Mouse (Mus musculus) adrenal gland, postnatal 10 days (tissue): ENCODE measurements at regions not wholly inside any gene's neighbourhood (a gene's known extent, or its start where the extent isn't known, plus 50 kb on each side); places are given as distances from the start of the nearest gene placed in this dataset.
"Not testable (repeated sequence)": the region's sequence is repeated elsewhere in the genome, so short reads cannot be mapped to it uniquely, and the experiment has no call there.

ENCODE experiments used
- DNase-seq: peaks from one replicate; pipeline ENCODE4 v3.0.0; 2021; ENCODE audit warnings: mixed read lengths

GRCm38 (mm10) chr6:25101761-25102160 is 145.7 kb upstream of the Tmem229a start:
- DNase-seq: no peak

- DNase-seq: no peak
These were observed 131.1 kb upstream of the Tmem229a start for GRCm38 (mm10) chr6:25087167-25087566.

GRCm38 (mm10) chr6:25085871-25086270 is 129.8 kb upstream of the Tmem229a start:
- no peak for DNase-seq

- DNase-seq: not testable (repeated sequence)
These were observed 129.2 kb upstream of the Tmem229a start for GRCm38 (mm10) chr6:25085296-25085695.

GRCm38 (mm10) chr6:25065913-25066312 is 109.8 kb upstream of the Tmem229a start:
- no peak for DNase-seq

- no peak for DNase-seq
These were observed 76.9 kb upstream of the Tmem229a start for GRCm38 (mm10) chr6:25032878-25033509.

- DNase-seq: no peak
These were observed 70.9 kb upstream of the Tmem229a start for GRCm38 (mm10) chr6:25026953-25027352.

- DNase-seq: peak; percentile 27
These were observed 64.1 kb upstream of the Tmem229a start for GRCm38 (mm10) chr6:25020005-25020772.

GRCm38 (mm10) chr6:25013288-25013606 is 57.1 kb upstream of the Tmem229a start:
- DNase-seq: no peak

GRCm38 (mm10) chr6:25012376-25013287 is 56.5 kb upstream of the Tmem229a start:
- DNase-seq: no peak

- DNase-seq: not testable (repeated sequence)
These were observed 52.8 kb upstream of the Tmem229a start for GRCm38 (mm10) chr6:25008856-25009255.
